Mouse (Mus musculus) T-cell, adult 66 days (primary cell): Measurements from ENCODE around the gene Carnmt1. TPM values are rescaled to one million over a fixed set of nuclear protein-coding genes. Genes with fewer than 3 reads are reported as not detected.

ENCODE experiments used
- total RNA-seq, 2 experiments: library from RNA; stranded (reverse); gene quantifications; 3 replicates in 1 of 2; 4 replicates in 1 of 2; pipeline ENCODE4 v1.2.4; 2023

Carnmt1 gene
- total RNA-seq, result 10 to 100 TPM in 1 of 2 experiments, 1 to 10 TPM in 1; 8.3 to 13.7 TPM

DNA sequence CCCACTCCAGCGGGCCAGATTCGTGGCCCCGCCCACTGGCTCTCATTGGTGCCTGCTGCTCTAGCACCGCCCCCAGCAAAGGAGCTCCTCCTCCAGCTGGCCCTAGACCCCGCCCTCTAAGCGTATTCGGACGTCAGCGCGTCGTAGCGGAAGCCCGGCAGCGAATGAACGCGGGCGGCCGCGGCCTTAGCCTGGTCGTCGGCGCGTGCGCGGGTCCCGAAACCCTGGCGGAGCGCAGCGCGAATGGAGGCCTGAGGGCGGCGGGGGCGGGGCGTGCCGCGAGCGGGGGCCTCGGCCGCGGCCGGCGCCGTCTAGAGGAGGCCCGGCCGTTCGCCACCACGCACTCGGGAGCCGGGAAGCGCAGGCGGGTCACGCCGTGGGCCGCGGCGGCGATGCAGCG is at the start of gene Carnmt1:
Carnmt1 (plus strand) TSS at position 157 of the 400 bp plus-strand sequence.

DNA sequence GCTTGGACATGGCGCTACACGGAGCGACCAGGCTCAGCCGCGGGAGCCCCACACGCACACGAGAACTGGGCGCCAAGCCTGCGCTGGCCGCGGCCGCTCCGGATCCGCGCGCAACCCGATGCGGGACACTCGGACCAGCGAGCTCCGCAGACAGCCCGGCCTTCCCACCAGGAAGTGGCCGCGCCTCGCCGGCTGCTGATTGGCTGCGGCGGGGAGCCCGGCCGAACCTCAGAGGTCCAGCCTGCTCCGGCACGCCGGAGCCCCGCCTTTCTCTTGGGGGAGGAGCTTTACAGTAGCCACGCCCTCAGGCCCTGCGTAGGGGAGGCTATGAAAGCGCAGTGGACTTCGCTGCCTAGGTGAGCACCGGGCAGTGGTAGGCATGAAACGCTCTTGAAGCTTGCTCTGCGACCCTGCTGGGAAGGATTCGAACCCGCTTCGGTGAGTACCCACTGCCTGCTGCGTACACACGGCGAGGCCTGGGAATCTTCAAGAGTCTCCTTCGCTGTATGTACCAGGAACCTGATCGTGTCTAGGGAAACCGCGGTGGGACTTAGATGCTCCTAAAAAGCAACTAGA is 38.8 kb upstream of the Carnmt1 start, which contains the start of the genes Ostf1 and Nmrk1:
Ostf1 (minus strand) TSS at position 180 of the 576 bp plus-strand sequence.
Nmrk1 (plus strand) TSS at position 307 of the 576 bp plus-strand sequence.

DNA sequence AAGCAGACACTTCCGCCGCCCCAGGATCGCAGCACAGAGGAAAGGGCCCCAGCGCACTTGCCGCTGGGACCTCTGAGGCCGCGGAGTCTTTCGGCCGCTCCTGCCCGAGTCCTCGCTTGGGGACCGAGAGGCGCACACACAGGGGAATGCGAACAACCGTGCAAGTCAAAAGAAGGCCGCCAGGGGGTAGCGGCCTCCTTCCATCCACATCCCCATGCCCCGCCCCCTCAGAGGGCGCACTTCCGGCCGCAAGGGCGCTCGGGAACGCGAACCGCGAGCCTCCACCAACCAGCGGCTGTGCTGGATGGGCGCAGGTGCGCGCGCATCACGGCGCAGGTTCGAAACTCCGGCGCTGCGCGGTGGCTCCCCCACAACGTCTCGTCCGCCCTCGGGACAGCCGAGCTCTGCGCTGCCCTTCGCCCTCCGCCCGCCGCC is 42.3 kb downstream of the Carnmt1 start, which contains the start of gene D030056L22Rik:
D030056L22Rik (plus strand) TSS at position 328 of the 435 bp plus-strand sequence.

DNA sequence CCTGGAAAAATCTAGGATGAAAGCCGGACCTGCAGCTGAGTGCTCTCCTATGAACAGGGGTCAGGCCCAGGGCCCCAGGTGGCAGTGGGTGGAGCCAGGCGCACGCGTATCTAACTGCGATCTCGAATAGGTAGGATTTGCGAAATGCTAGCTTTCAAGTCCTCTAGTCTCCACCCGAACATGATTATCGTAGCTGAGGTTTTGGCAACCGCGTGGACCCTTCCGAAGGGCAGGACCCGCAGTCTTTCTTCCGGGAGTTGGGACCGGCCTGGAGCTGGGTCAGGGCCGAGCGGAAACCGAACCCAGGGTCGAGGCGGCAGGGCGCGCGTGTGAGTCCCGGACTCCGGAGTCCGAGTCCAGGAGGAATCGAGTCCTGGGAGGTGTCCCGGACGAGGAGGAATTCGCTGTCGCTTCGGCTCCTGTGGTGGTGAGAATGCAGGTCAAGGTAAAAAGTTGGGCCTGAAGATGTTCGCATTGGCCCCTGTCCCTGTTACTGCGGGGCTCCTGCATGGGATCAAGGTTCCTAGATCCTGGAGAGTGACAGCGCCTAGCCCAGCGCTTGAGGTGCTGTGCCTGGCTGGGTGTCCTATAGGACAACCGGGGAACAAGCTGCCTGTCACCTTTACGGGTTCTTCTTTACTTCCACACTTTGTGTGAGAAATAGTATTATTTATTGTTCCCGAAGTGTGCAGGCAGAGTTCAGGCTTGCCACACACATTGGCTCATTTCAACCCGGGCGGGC is 79.2 kb downstream of the Carnmt1 start, which contains the start of gene Trpm6:
Trpm6 (plus strand) TSS at position 386 of the 742 bp plus-strand sequence.

Other genes starting within 250 kb of the Carnmt1 start
- gene Ostf1, start 38.9 kb upstream of the Carnmt1 start, total RNA-seq, result 100 to 1,000 TPM; 121 TPM
- 10 to 100 TPM in 1 of 2 experiments, 1 to 10 TPM in 1; 9.8 to 10.7 TPM for gene Nmrk1, start 38.8 kb upstream of the Carnmt1 start, total RNA-seq
- gene D030056L22Rik, start 42.4 kb downstream of the Carnmt1 start, total RNA-seq, result 10 to 100 TPM; 12.0 to 13.8 TPM
- gene Trpm6, start 79.2 kb downstream of the Carnmt1 start, total RNA-seq, result 1 to 10 TPM in 1 of 2 experiments, under 1 TPM in 1; 0.59 to 1.3 TPM